Mouse (Mus musculus): ENCODE measurements at regions not wholly inside any gene's neighbourhood (a gene's known extent, or its start where the extent isn't known, plus 50 kb on each side); places are given as distances from the start of the nearest gene placed in this dataset.

DNA sequence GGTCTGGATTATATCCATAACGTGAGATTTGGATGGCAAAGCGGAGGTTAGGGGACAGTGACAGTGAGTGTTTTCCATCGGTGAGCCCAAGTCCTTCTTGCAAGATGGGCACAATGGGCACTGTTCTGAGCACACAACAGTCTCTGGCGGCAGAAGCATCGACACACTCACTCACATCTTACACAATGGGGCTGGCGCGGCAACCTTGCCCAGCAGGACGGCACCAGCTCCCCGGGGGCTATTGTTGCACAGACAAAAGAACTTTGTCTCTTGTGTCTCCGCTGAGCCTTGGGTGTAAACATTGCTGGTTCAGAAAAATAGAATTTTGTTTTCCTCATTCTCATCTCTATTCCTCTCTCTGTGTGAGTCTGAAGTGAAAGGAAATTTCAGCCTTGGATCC, 53.6 kb upstream of the Cldn18 start:
- no peak for TF ChIP-seq POLR2A (IDR thresholded peaks at IDR 0.05; ENCODE audit: insufficient read length, low read depth)
- no peak for TF ChIP-seq POLR2AphosphoS2 (IDR thresholded peaks at IDR 0.05; ENCODE audit: insufficient read length, low read depth)
- TF ChIP-seq E2F4 (IDR thresholded peaks at IDR 0.05; ENCODE audit: insufficient read depth): no peak
- no peak for TF ChIP-seq TCF12 (IDR thresholded peaks at IDR 0.05; ENCODE audit: insufficient read depth, poor library complexity, severe bottlenecking)
- no peak for TF ChIP-seq SRF (IDR thresholded peaks at IDR 0.05; ENCODE audit: control insufficient read depth, insufficient read length, low read depth)
- no peak for TF ChIP-seq TCF3 (IDR thresholded peaks at IDR 0.05; ENCODE audit: insufficient read length, low read depth)
- no peak for TF ChIP-seq USF1 (IDR thresholded peaks at IDR 0.05; ENCODE audit: low read depth)
- no peak for TF ChIP-seq MYOG (IDR thresholded peaks at IDR 0.05; ENCODE audit: control insufficient read depth in 1 of 3, insufficient read depth in 1 of 3, insufficient read length in 2 of 3, low read depth in 2 of 3)
- TF ChIP-seq REST (IDR thresholded peaks at IDR 0.05; ENCODE audit: insufficient read depth, insufficient read length): no peak
- TF ChIP-seq MAX (IDR thresholded peaks at IDR 0.05; ENCODE audit: low read depth): no peak
- TF ChIP-seq CEBPB (IDR thresholded peaks at IDR 0.05; ENCODE audit: insufficient read depth, poor library complexity, severe bottlenecking): no peak
- TF ChIP-seq MYOD1 (IDR thresholded peaks at IDR 0.05; ENCODE audit: control insufficient read depth in 1 of 3, insufficient read length in 2 of 3, low read depth in 2 of 3): no peak

All from myocyte (in vitro differentiated cells).